Mouse (Mus musculus) bone marrow macrophage, adult 2 months (primary cell): ENCODE results near the gene Gcm1.

Experiments
- CTCF ChIP-seq: IDR thresholded peaks from 2 replicates; pipeline ENCODE4 v1.5.1; 2012; ENCODE audit warnings: low read depth, mild to moderate bottlenecking, low read length, moderate library complexity
- POLR2A ChIP-seq: IDR thresholded peaks from 2 replicates; pipeline ENCODE4 v1.6.1; 2012; ENCODE audit warnings: mild to moderate bottlenecking, low read depth, low read length, borderline replicate concordance

GRCm38 (mm10) chr9:78062392-78062791 is 10.7 kb downstream of the Gcm1 start:
- TF ChIP-seq POLR2A = no peak
- TF ChIP-seq CTCF = no peak
